Mouse (Mus musculus) intestine, embryonic 14.5 days (tissue): ENCODE results near the gene Plekha8. TPM values are rescaled to one million over a fixed set of nuclear protein-coding genes. Genes with fewer than 3 reads are reported as not detected.
A peak's percentile ranks its signal among the peaks of the same experiment; 100 is the strongest.

ENCODE experiments used
- ATAC-seq: fragments of 200-750 bp; cut with Nextera tagmentation; replicated peaks from 2 replicates; pipeline ENCODE4 v1.8.0; 2017; ENCODE audit warnings: low read depth, moderate number of reproducible peaks, moderate TSS enrichment, moderate library complexity; ENCODE audit not compliant: low FRiP score, low TSS enrichment
- DNase-seq: peaks from one replicate; pipeline ENCODE4 v3.0.0-alpha.2; 2018; ENCODE audit warnings: low spot score
- H3K27ac ChIP-seq: fragments of 300-500 bp; sonication (generic); 2 replicates; pipeline ENCODE4 v1.5.1; 2014; ENCODE audit warnings: low read depth, mild to moderate bottlenecking, control low read depth
- H3K27me3 ChIP-seq: fragments of 300-500 bp; sonication (generic); replicated peaks from 2 replicates; pipeline ENCODE4 v1.6.1; 2014; ENCODE audit warnings: low read length, control low read depth; ENCODE audit not compliant: control insufficient read depth, insufficient read depth
- H3K36me3 ChIP-seq: fragments of 300-500 bp; sonication (generic); 2 replicates; pipeline ENCODE4 v1.6.1; 2014; ENCODE audit warnings: low read length, control low read depth; ENCODE audit not compliant: control insufficient read depth, insufficient read depth
- H3K4me1 ChIP-seq: fragments of 300-500 bp; sonication (generic); replicated peaks from 2 replicates; pipeline ENCODE4 v1.6.1; 2014; ENCODE audit warnings: low read length, control low read depth, mixed read lengths; ENCODE audit not compliant: control insufficient read depth, insufficient read depth
- H3K4me2 ChIP-seq: fragments of 300-500 bp; sonication (generic); 2 replicates; pipeline ENCODE4 v1.6.1; 2014; ENCODE audit warnings: low read length
- H3K4me3 ChIP-seq: fragments of 300-500 bp; sonication (generic); 2 replicates; pipeline ENCODE4 v1.5.1; 2014; ENCODE audit warnings: low read depth, low read length, control low read depth, mixed read lengths
- H3K9ac ChIP-seq: fragments of 300-500 bp; sonication (generic); 2 replicates; pipeline ENCODE4 v1.6.1; 2014; ENCODE audit warnings: mild to moderate bottlenecking, low read length
- H3K9me3 ChIP-seq: fragments of 300-500 bp; sonication (generic); 2 replicates; pipeline ENCODE4 v1.6.1; 2016; ENCODE audit warnings: low read length, control low read depth; ENCODE audit not compliant: control insufficient read depth
- WGBS: fragments of 180-500 bp; shearing (Covaris S2); extraction: QIAGEN DNeasy Blood & Tissue Kit; methylation state at CpG from one replicate; pipeline ENCODE4 v1.1.7; 2014; 5-methylcytosine and 5-hydroxymethylcytosine counted together
- polyA plus RNA-seq: library from polyadenylated mRNA; unstranded; fragments of >200 nt; fragmentation: Nextera tagmentation; extraction: Ambion mirVana; gene quantifications from 2 replicates; pipeline ENCODE4 v1.2.1, GENCODE M21; 2014

Gene Plekha8
- polyA plus RNA-seq, 1 experiment from 2014 or later = 12.2 TPM

GRCm38 (mm10) chr6:54606241-54606640 lies 11.3 kb downstream of the Plekha8 start:
- DNase-seq (no peak), ATAC-seq (no peak)
- H3K27ac ChIP-seq = no peak overlapping the region
- 73% methylated on average over 4 of the region's 4 CpGs for WGBS
- H3K4me3 ChIP-seq = no peak overlapping the region
- no peaks in the 10 kb centered on the region for H3K27me3 ChIP-seq
- no peaks in the 10 kb centered on the region for H3K36me3 ChIP-seq
- no peak overlapping the region for H3K9ac ChIP-seq
- no peak overlapping the region for H3K4me2 ChIP-seq
- no peaks in the 10 kb centered on the region for H3K4me1 ChIP-seq
- no peaks in the 10 kb centered on the region for H3K9me3 ChIP-seq

DNA sequence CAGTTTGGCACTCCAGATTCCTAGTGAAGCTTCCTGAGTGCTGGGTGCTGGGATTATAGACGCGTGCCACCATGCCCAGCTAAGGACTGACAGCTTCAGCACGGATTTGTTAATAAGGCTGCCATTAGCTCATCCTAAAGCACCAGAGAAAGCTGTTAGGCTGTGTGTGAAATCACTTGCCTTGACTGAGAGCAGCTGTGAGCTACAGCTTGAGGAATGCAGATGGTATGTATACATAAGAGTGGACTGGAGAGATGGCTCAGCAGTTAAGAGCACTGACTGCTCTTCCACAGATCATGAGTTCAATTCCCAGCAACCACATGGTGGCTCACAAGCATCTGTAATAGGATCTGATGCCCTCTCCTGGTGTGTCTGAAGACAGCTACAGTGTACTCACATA lies 22.5 kb downstream of the Plekha8 start:
- H3K4me3 ChIP-seq = no peak overlapping the region
- ATAC-seq = no peak
- no peaks in the 10 kb centered on the region for H3K9me3 ChIP-seq
- H3K27ac ChIP-seq = no peak overlapping the region
- H3K4me1 ChIP-seq = no peaks in the 10 kb centered on the region
- H3K27me3 ChIP-seq = no peaks in the 10 kb centered on the region
- no peak overlapping the region for H3K9ac ChIP-seq
- no peak overlapping the region for H3K4me2 ChIP-seq
- WGBS = 50% methylated on average over 3 of the region's 3 CpGs
- no peak for DNase-seq
- peaks cover 26% of the 10 kb centered on the region for H3K36me3 ChIP-seq

DNA sequence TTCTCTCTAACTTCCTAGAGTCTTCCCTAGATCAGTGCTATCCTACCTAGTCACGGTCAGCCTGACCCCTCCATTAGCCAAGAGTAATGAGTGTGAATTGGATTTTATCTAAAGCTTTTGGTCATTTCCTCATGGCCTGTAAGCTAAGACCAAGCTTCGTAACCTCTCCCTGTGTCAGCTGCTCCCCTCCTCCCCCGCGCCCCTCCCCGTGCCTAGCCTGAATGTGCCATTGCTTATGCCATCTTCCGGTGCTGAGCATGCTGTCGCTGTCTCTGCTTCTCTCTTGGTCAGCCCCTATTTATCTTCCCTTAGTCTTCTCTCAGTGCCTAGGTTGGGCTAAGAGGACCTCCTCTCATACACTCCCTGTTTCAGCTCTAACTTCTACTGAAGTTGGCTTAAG lies 24.6 kb downstream of the Plekha8 start:
- no peak overlapping the region for H3K4me3 ChIP-seq
- H3K27ac ChIP-seq = no peak overlapping the region
- H3K4me1 ChIP-seq = no peaks in the 10 kb centered on the region
- H3K9ac ChIP-seq = no peak overlapping the region
- ATAC-seq (no peak), DNase-seq (no peak)
- H3K4me2 ChIP-seq = no peak overlapping the region
- no peaks in the 10 kb centered on the region for H3K9me3 ChIP-seq
- 83% methylated on average over 7 of the region's 7 CpGs for WGBS
- peaks cover 39% of the 10 kb centered on the region for H3K36me3 ChIP-seq
- no peaks in the 10 kb centered on the region for H3K27me3 ChIP-seq

- H3K4me1 ChIP-seq = no peaks in the 10 kb centered on the region
- no peak overlapping the region for H3K27ac ChIP-seq
- no peak overlapping the region for H3K9ac ChIP-seq
- no peak for DNase-seq
- 67% methylated on average over 4 of the region's 4 CpGs for WGBS
- H3K27me3 ChIP-seq = no peaks in the 10 kb centered on the region
- no peak overlapping the region for H3K4me2 ChIP-seq
- H3K9me3 ChIP-seq = no peaks in the 10 kb centered on the region
- no peak for ATAC-seq
- H3K4me3 ChIP-seq = no peak overlapping the region
- H3K36me3 ChIP-seq = peaks cover 41% of the 10 kb centered on the region
These were observed 25.4 kb downstream of the Plekha8 start for GRCm38 (mm10) chr6:54620357-54620756.

DNA sequence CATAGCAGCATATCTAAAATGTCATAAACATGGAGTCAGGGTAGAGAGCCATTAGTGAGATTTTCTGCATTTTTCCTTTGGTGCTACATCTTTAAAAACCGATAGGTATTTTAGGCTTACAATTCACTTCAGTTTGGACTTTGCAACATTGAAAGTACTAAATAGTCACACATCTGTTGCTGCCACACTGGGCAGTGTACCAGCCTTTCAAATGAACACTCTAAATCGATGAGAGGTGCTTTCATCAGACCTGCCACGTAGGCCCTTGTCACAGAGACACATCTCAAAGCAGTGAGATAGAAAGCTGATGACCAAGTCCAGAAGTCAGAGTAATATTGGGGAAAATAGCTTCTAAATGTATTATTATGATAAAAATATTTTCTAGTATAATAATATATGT lies 33.5 kb downstream of the Plekha8 start:
- no peak overlapping the region for H3K27ac ChIP-seq
- no peak overlapping the region for H3K4me3 ChIP-seq
- H3K4me1 ChIP-seq = no peaks in the 10 kb centered on the region
- no peaks in the 10 kb centered on the region for H3K9me3 ChIP-seq
- no peak for DNase-seq
- H3K36me3 ChIP-seq = peaks cover 33% of the 10 kb centered on the region
- WGBS = 89% methylated on average over 3 of the region's 3 CpGs
- H3K9ac ChIP-seq = no peak overlapping the region
- no peak overlapping the region for H3K4me2 ChIP-seq
- no peak for ATAC-seq
- H3K27me3 ChIP-seq = no peaks in the 10 kb centered on the region

DNA sequence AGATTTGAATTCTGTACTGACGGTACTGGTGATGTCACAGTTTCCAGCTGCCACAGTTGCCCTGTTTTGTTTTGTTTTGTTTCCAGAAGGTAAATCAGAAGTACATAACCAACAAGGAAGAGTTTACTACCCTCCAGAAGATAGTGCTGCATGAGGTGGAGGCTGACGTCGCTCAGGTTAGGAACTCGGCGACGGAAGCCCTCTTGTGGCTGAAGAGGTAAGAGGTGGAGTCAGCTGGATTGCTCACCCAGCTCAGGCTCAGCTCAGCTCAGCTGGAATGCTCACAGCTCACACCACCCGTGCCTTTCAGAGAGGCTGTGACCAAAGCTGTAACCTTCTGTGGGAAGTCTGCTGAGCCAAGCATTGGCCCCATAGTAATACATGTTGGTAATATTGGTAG lies 34.8 kb downstream of the Plekha8 start:
- no peak overlapping the region for H3K4me3 ChIP-seq
- H3K4me1 ChIP-seq = no peaks in the 10 kb centered on the region
- H3K36me3 ChIP-seq = peaks cover 25% of the 10 kb centered on the region
- ATAC-seq (no peak), DNase-seq (peak; percentile 58)
- no peak overlapping the region for H3K27ac ChIP-seq
- H3K27me3 ChIP-seq = no peaks in the 10 kb centered on the region
- 29% methylated on average over 7 of the region's 7 CpGs for WGBS
- H3K9me3 ChIP-seq = no peaks in the 10 kb centered on the region
- H3K4me2 ChIP-seq = no peak overlapping the region
- H3K9ac ChIP-seq = no peak overlapping the region

- no peak for DNase-seq
- WGBS = 45% methylated on average over 3 of the region's 3 CpGs
These were observed 36.6 kb downstream of the Plekha8 start for GRCm38 (mm10) chr6:54631462-54631861.

GRCm38 (mm10) chr6:54639877-54640276 lies 45.0 kb downstream of the Plekha8 start:
- DNase-seq = no peak
- Histone ChIP-seq H3K4me3 (no peak overlapping the region), H3K27me3 (no peaks in the 10 kb centered on the region), H3K4me1 (no peaks in the 10 kb centered on the region), H3K36me3 (peaks cover 27% of the 10 kb centered on the region), H3K9ac (no peak overlapping the region), H3K9me3 (no peaks in the 10 kb centered on the region), H3K4me2 (no peak overlapping the region), H3K27ac (no peak overlapping the region)
- ATAC-seq = no peak
- 95% methylated on average over 3 of the region's 3 CpGs for WGBS

More at GRCm38 (mm10) chr6:54631462-54631861, 36.6 kb downstream of the Plekha8 start:
- Histone ChIP-seq H3K36me3 (peaks cover 24% of the 10 kb centered on the region), H3K4me1 (no peaks in the 10 kb centered on the region), H3K9me3 (no peaks in the 10 kb centered on the region), H3K27me3 (no peaks in the 10 kb centered on the region), H3K27ac (no peak overlapping the region), H3K9ac (no peak overlapping the region), H3K4me2 (no peak overlapping the region), H3K4me3 (no peak overlapping the region)
- no peak for ATAC-seq

GRCm38 (mm10) chr6:54641953-54642352 lies 47.0 kb downstream of the Plekha8 start:
- no peaks in the 10 kb centered on the region for H3K4me1 ChIP-seq
- 92% methylated on average over 2 of the region's 2 CpGs for WGBS
- ATAC-seq = no peak
- H3K27me3 ChIP-seq = no peaks in the 10 kb centered on the region
- H3K36me3 ChIP-seq = peaks cover 17% of the 10 kb centered on the region; the same call in 1 of the 2 replicates
- H3K9ac ChIP-seq = no peak overlapping the region
- H3K4me2 ChIP-seq = no peak overlapping the region
- no peak overlapping the region for H3K4me3 ChIP-seq
- no peaks in the 10 kb centered on the region for H3K9me3 ChIP-seq
- no peak overlapping the region for H3K27ac ChIP-seq
- DNase-seq = no peak
